Comparison of ENCODE assay signal across 23 mouse cellular contexts in the genomic region with DNA sequence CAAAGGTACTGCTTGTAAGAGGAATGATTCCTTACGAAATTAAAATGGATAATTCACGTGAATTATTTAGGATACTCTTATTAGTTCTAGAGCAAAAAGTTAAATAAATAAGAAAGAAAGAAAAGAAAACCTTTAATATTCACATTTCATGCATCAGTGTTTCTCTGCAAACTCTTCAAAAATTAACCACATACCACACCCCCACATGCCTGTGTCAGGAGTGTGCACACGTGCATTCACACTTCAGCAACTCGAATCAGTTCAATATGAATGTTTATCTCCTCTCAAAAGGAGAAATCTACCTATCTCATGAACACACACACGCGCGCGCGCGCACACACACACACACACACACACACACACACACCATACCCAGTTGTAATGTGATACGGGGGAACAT. TPM values are rescaled to one million over a fixed set of nuclear protein-coding genes. Genes with fewer than 3 reads are reported as not detected.
A peak's percentile ranks its signal among the peaks of the same experiment; 100 is the strongest.
DNase-seq lines count a peak whose midpoint lies in the region; ATAC-seq and TF ChIP-seq lines count a peak whose summit lies in the region.
"Had no signal": no experiment of that assay in that cellular context is flagged by ENCODE, and none has a peak within 500 bp of the region (broad histone marks: within the 10 kb centered on the region; RNA-seq: fewer than 3 reads in every experiment).

No protein-coding gene starts in this region.

- TF ChIP-seq EP300 in CH12.LX (IDR thresholded peaks at IDR 0.05; ENCODE audit: low read length), result no peak

- peak; percentile 59 for DNase-seq in kidney, adult 2 months
- DNase-seq in kidney, adult 9 months, result peak; percentile 52
- no peak for DNase-seq in lung, adult 18-20 months
- no peak for DNase-seq in CH12.LX (ENCODE audit: extremely low read depth)
- DNase-seq: adrenal gland, adult 2 months; adrenal gland, adult 8-10 months; adrenal gland, postnatal 10 days; adrenal gland, postnatal 14 days; adrenal gland, postnatal 25 days; adrenal gland, postnatal 36 days; B cell, adult 2 months; cerebellum, adult 11 months; cerebellum, adult 11-12 months; cerebellum, adult 18-20 months had no signal

- no peaks in the 10 kb centered on the region for H3K9me3 ChIP-seq in kidney, embryonic 16.5 days (ENCODE audit: low read length)
- no peaks in the 10 kb centered on the region for H3K9me3 ChIP-seq in kidney, embryonic 15.5 days (replicated peaks)
- H3K9me3 ChIP-seq in lung, embryonic 15.5 days, result no peaks in the 10 kb centered on the region
- no peaks in the 10 kb centered on the region for H3K9me3 ChIP-seq in CH12.LX (replicated peaks; ENCODE audit: low read length)
- no peaks in the 10 kb centered on the region for H3K9me3 ChIP-seq in forebrain, embryonic 13.5 days (replicated peaks)

- dilution Hi-C loops in CH12.LX (cut with MboI; ENCODE audit: extremely low pct_ligation_motif_present, extremely low pct_unique_long_range_greater_than_20kb, low sequenced_read_pairs), result no loop called here

- no peak overlapping the region for H3K9ac ChIP-seq in kidney, embryonic 16.5 days (replicated peaks; ENCODE audit: low read length)
- H3K9ac ChIP-seq in kidney, embryonic 15.5 days, result no peak overlapping the region
- no peak overlapping the region for H3K9ac ChIP-seq in lung, embryonic 15.5 days
- H3K9ac ChIP-seq in CH12.LX (ENCODE audit: insufficient read depth, low read depth), result no peak overlapping the region
- H3K9ac ChIP-seq in forebrain, embryonic 13.5 days, result no peak overlapping the region

- in situ Hi-C loops in CH12.LX (cut with MboI; ENCODE audit: low pct_ligation_motif_present, low pct_unique_long_range_greater_than_20kb, low sequenced_read_pairs), result loop anchor here (10.0 to 25.0 kb wide), 2 partner anchors 146 to 157 kb away; a partner anchor contains a TSS

- H3K4me1 ChIP-seq in kidney, adult 2 months (ENCODE audit: control insufficient read depth, insufficient read depth, low read length), result peaks cover 5% of the 10 kb centered on the region; the same call in 1 of the 2 replicates
- H3K4me1 ChIP-seq in kidney, embryonic 16.5 days (ENCODE audit: insufficient read depth, low read length), result no peaks in the 10 kb centered on the region
- no peaks in the 10 kb centered on the region for H3K4me1 ChIP-seq in kidney, embryonic 15.5 days
- peaks cover 6% of the 10 kb centered on the region; the same call in 1 of the 2 replicates for H3K4me1 ChIP-seq in lung, embryonic 15.5 days
- H3K4me1 ChIP-seq in CH12.LX (ENCODE audit: control insufficient read depth in 1 of 2, insufficient read depth in 2 of 2), result 0 out of 4 replicates have a peak, but pooled peaks cover 0 to 3% of the 10 kb centered on the region in 2 experiments
- H3K4me1 ChIP-seq in forebrain, embryonic 13.5 days, result no peaks in the 10 kb centered on the region

- H3K79me2 ChIP-seq in CH12.LX (replicated peaks; ENCODE audit: control insufficient read depth, extremely low read depth, insufficient read depth, poor library complexity, severe bottlenecking), result no peaks in the 10 kb centered on the region

- H3K27ac ChIP-seq in kidney, adult 2 months (ENCODE audit: insufficient read depth, low read depth, low read length), result no peak overlapping the region
- H3K27ac ChIP-seq in kidney, embryonic 16.5 days (ENCODE audit: low read length), result no peak overlapping the region
- no peak overlapping the region for H3K27ac ChIP-seq in kidney, embryonic 15.5 days
- 0 out of 2 replicates have a peak overlapping the region, but pooled peaks have one; percentile 24 for H3K27ac ChIP-seq in lung, embryonic 15.5 days
- H3K27ac ChIP-seq in CH12.LX (ENCODE audit: insufficient read depth, low read depth), result no peak overlapping the region
- H3K27ac ChIP-seq in forebrain, embryonic 13.5 days, result no peak overlapping the region

- no peak overlapping the region for H3K4me2 ChIP-seq in kidney, embryonic 16.5 days (replicated peaks; ENCODE audit: low read depth, low read length)
- no peak overlapping the region for H3K4me2 ChIP-seq in kidney, embryonic 15.5 days
- H3K4me2 ChIP-seq in lung, embryonic 15.5 days, result no peak overlapping the region
- H3K4me2 ChIP-seq in CH12.LX (ENCODE audit: insufficient read depth, low read depth, poor library complexity, severe bottlenecking), result no peak overlapping the region
- no peak overlapping the region for H3K4me2 ChIP-seq in forebrain, embryonic 13.5 days

- TF ChIP-seq POLR2A in kidney, adult 2 months (IDR thresholded peaks at IDR 0.05; ENCODE audit: low read depth, low read length), result no peak
- TF ChIP-seq POLR2A in CH12.LX (IDR thresholded peaks at IDR 0.05; ENCODE audit: low read depth, low read length), result no peak

- no peak overlapping the region for H3K4me3 ChIP-seq in kidney, adult 2 months (ENCODE audit: insufficient read depth, low read depth, low read length)
- no peak overlapping the region for H3K4me3 ChIP-seq in kidney, embryonic 16.5 days (ENCODE audit: low read length)
- H3K4me3 ChIP-seq in kidney, embryonic 15.5 days (replicated peaks), result no peak overlapping the region
- no peak overlapping the region for H3K4me3 ChIP-seq in lung, embryonic 15.5 days
- H3K4me3 ChIP-seq in CH12.LX (replicated peaks in 1 of 3; ENCODE audit: low read depth in 2 of 3, low read length in 2 of 3, poor library complexity in 1 of 3), result no peak overlapping the region
- no peak overlapping the region for H3K4me3 ChIP-seq in forebrain, embryonic 13.5 days

- WGBS in kidney, adult 2 months, result 82% methylated on average over 11 of the region's 11 CpGs
- 81% methylated on average over 11 of the region's 11 CpGs for WGBS in kidney, embryonic 16.5 days
- 85% methylated on average over 11 of the region's 11 CpGs for WGBS in kidney, embryonic 15.5 days
- WGBS in lung, embryonic 15.5 days, result 93% methylated on average over 11 of the region's 11 CpGs
- WGBS in forebrain, embryonic 13.5 days, result 95% methylated on average over 11 of the region's 11 CpGs

- H3K27me3 ChIP-seq in kidney, adult 2 months (replicated peaks; ENCODE audit: control insufficient read depth, insufficient read depth, low read length), result no peaks in the 10 kb centered on the region
- no peaks in the 10 kb centered on the region for H3K27me3 ChIP-seq in kidney, embryonic 16.5 days (ENCODE audit: insufficient read depth, low read length)
- H3K27me3 ChIP-seq in kidney, embryonic 15.5 days, result no peaks in the 10 kb centered on the region
- no peaks in the 10 kb centered on the region for H3K27me3 ChIP-seq in lung, embryonic 15.5 days
- no peaks in the 10 kb centered on the region for H3K27me3 ChIP-seq in CH12.LX (replicated peaks)
- no peaks in the 10 kb centered on the region for H3K27me3 ChIP-seq in forebrain, embryonic 13.5 days
- H3K27me3 ChIP-seq: Patski had no signal

- no peak for TF ChIP-seq RAD21 in CH12.LX (IDR thresholded peaks at IDR 0.05; ENCODE audit: low read depth, low read length)

- H3K36me3 ChIP-seq in kidney, adult 2 months (ENCODE audit: control insufficient read depth, insufficient read depth, low read length), result no peaks in the 10 kb centered on the region
- no peaks in the 10 kb centered on the region for H3K36me3 ChIP-seq in kidney, embryonic 16.5 days (ENCODE audit: insufficient read depth, low read length)
- H3K36me3 ChIP-seq in kidney, embryonic 15.5 days, result no peaks in the 10 kb centered on the region
- no peaks in the 10 kb centered on the region for H3K36me3 ChIP-seq in lung, embryonic 15.5 days
- no peaks in the 10 kb centered on the region for H3K36me3 ChIP-seq in CH12.LX (replicated peaks in 1 of 2; ENCODE audit: control insufficient read depth in 1 of 2, insufficient read depth in 1 of 2, low read length in 1 of 2)
- H3K36me3 ChIP-seq in forebrain, embryonic 13.5 days (ENCODE audit: poor library complexity, severe bottlenecking), result no peaks in the 10 kb centered on the region
- H3K36me3 ChIP-seq: G1E had no signal

- no peak for TF ChIP-seq CTCF in kidney, adult 2 months (conservative IDR thresholded peaks at IDR 0.05; ENCODE audit: insufficient read depth, insufficient read length, low read depth, low read length)
- no peak for TF ChIP-seq CTCF in CH12.LX (conservative IDR thresholded peaks at IDR 0.05 in 1 of 2, IDR thresholded peaks at IDR 0.05 in 1 of 2; ENCODE audit: low read depth in 2 of 2, low read length in 2 of 2)

- ATAC-seq in kidney, embryonic 16.5 days (ENCODE audit: low FRiP score, low TSS enrichment), result no peak
- no peak for ATAC-seq in kidney, embryonic 15.5 days (replicated peaks; ENCODE audit: low FRiP score)
- no peak for ATAC-seq in lung, embryonic 15.5 days (ENCODE audit: borderline replicate concordance, extremely low read depth, low FRiP score, low TSS enrichment)
- ATAC-seq in forebrain, embryonic 13.5 days, result no peak
- ATAC-seq: activated CD4-positive, CD25-positive, alpha-beta regulatory T cell, adult 4 months; CD4-positive, CD25-positive, alpha-beta regulatory T cell, adult 4 months; Patski had no signal

TF ChIP-seq in CH12.LX, 34 proteins besides CTCF, POLR2A, EP300 and RAD21:
- TF ChIP-seq NELFE (IDR thresholded peaks at IDR 0.05; ENCODE audit: low read depth, low read length) (no peak), BHLHE40 (IDR thresholded peaks at IDR 0.05; ENCODE audit: low read depth, low read length) (0 out of 2 replicates have a peak, but pooled peaks have one; percentile 12), USF2 (conservative IDR thresholded peaks at IDR 0.05; ENCODE audit: low read depth, low read length) (no peak), MAX (IDR thresholded peaks at IDR 0.05; ENCODE audit: low read length) (no peak), ETS1 (conservative IDR thresholded peaks at IDR 0.05; ENCODE audit: low read depth, low read length) (no peak), ZC3H11A (IDR thresholded peaks at IDR 0.05; ENCODE audit: low read depth, low read length) (no peak)

RNA-seq across cellular contexts. Expression of a gene that starts 43.3 kb away (rescaled TPM):
- polyA plus RNA-seq in kidney, adult 2 months (2012; rRNA removed), result 0.78 and 0.90 TPM in 2 replicates
- polyA plus RNA-seq in kidney, embryonic 16.5 days (2015; fragmentation: Nextera tagmentation; extraction: Ambion mirVana), result 1.00 and 1.3 TPM in 2 replicates
- polyA plus RNA-seq in kidney, embryonic 15.5 days (2015; fragmentation: Nextera tagmentation; extraction: Ambion mirVana), result 1.2 and 3.1 TPM in 2 replicates
- polyA plus RNA-seq in lung, embryonic 15.5 days (2015; fragmentation: Nextera tagmentation; extraction: Ambion mirVana), result 8.0 and 8.3 TPM in 2 replicates
- total RNA-seq in CH12.LX (2012; rRNA removed), result 0.04 TPM in 1 of 2 replicates, not detected in the other
- total RNA-seq in CH12.LX (2014; rRNA removed), result not detected in 2 replicates
- 0.11 TPM in 1 of 2 replicates, not detected in the other for polyA plus RNA-seq in CH12.LX (2012; ENCODE audit: insufficient read length, low read depth)
- 1.4 and 2.8 TPM in 2 replicates for polyA plus RNA-seq in forebrain, embryonic 13.5 days (2015; fragmentation: Nextera tagmentation; extraction: Ambion mirVana)
- total RNA-seq: MEL had no signal
- polyA plus RNA-seq: G1E had no signal

Comparison
In these comparisons a context has a peak if more than half of its experiments do, and no peak if none do; other contexts are left out.
1. DNase-seq: peak in kidney, adult 2 months (single experiment) and kidney, adult 9 months (single experiment); none in lung, adult 18-20 months (0 of 2) and CH12.LX (single experiment).